Mouse (Mus musculus) liver, embryonic 16.5 days (tissue): ENCODE results near the gene Prps2. TPM values are rescaled to one million over a fixed set of nuclear protein-coding genes. Genes with fewer than 3 reads are reported as not detected.

Experiments
- ATAC-seq: fragments of 200-750 bp; cut with Nextera tagmentation; 2 replicates; pipeline ENCODE4 v1.8.0; 2017; ENCODE audit warnings: low read depth, mild to moderate bottlenecking, moderate number of reproducible peaks, moderate library complexity
- H3K27ac ChIP-seq: fragments of 300-500 bp; sonication (generic); 2 replicates; pipeline ENCODE4 v1.5.1; 2014; ENCODE audit warnings: mild to moderate bottlenecking, low read length
- H3K27me3 ChIP-seq: fragments of 300-500 bp; sonication (generic); 2 replicates; pipeline ENCODE4 v1.6.1; 2014; ENCODE audit warnings: low read depth, low read length, mixed read lengths; ENCODE audit not compliant: control insufficient read depth, insufficient read depth
- H3K36me3 ChIP-seq: fragments of 300-500 bp; sonication (generic); 2 replicates; pipeline ENCODE4 v1.6.1; 2014; ENCODE audit warnings: mild to moderate bottlenecking; ENCODE audit not compliant: control insufficient read depth, insufficient read depth
- H3K4me1 ChIP-seq: fragments of 300-500 bp; sonication (generic); 2 replicates; pipeline ENCODE4 v1.6.1; 2014; ENCODE audit warnings: low read depth, low read length, mixed read lengths; ENCODE audit not compliant: control insufficient read depth
- H3K4me2 ChIP-seq: fragments of 300-500 bp; sonication (generic); 2 replicates; pipeline ENCODE4 v1.6.1; 2014; ENCODE audit warnings: low read depth, low read length, mixed read lengths
- H3K4me3 ChIP-seq: fragments of 300-500 bp; sonication (generic); 2 replicates; pipeline ENCODE4 v1.5.1; 2014; ENCODE audit warnings: low read depth, mild to moderate bottlenecking, low read length
- H3K9ac ChIP-seq: fragments of 300-500 bp; sonication (generic); 2 replicates; pipeline ENCODE4 v1.6.1; 2014; ENCODE audit warnings: low read depth, low read length
- H3K9me3 ChIP-seq: fragments of 300-500 bp; sonication (generic); replicated peaks from 2 replicates; pipeline ENCODE4 v1.6.1; 2016; ENCODE audit warnings: low read length; ENCODE audit not compliant: control insufficient read depth
- WGBS: fragments of 180-500 bp; shearing (Covaris S2); extraction: QIAGEN DNeasy Blood & Tissue Kit; methylation state at CpG from one replicate; pipeline ENCODE4 v1.1.7; 2014; ENCODE audit not compliant: insufficient replicate concordance; 5-methylcytosine and 5-hydroxymethylcytosine counted together
- polyA plus RNA-seq: library from polyadenylated mRNA; unstranded; fragments of >200 nt; fragmentation: Nextera tagmentation; extraction: Ambion mirVana; gene quantifications from 2 replicates; pipeline ENCODE4 v1.2.1, GENCODE M21; 2015

The Prps2 gene
- polyA plus RNA-seq, 1 experiment from 2014 or later = 6.1 TPM

- Histone ChIP-seq H3K9ac (no peak overlapping the region), H3K4me2 (no peak overlapping the region), H3K36me3 (no peaks in the 10 kb centered on the region), H3K27ac (no peak overlapping the region), H3K4me1 (no peaks in the 10 kb centered on the region), H3K4me3 (no peak overlapping the region), H3K27me3 (no peaks in the 10 kb centered on the region), H3K9me3 (no peaks in the 10 kb centered on the region)
- 10% methylated on average over 1 of the region's 1 CpGs for WGBS
- 0 out of 2 replicates have a peak, but pooled peaks have one; percentile 9 for ATAC-seq
Measured at GRCm38 (mm10) chrX:167332607-167333006, 49.9 kb downstream of the Prps2 start.

GRCm38 (mm10) chrX:167330993-167331392 lies 51.6 kb downstream of the Prps2 start:
- H3K27ac ChIP-seq = no peak overlapping the region
- H3K4me2 ChIP-seq = no peak overlapping the region
- no peaks in the 10 kb centered on the region for H3K4me1 ChIP-seq
- no peak overlapping the region for H3K9ac ChIP-seq
- no peak for ATAC-seq
- H3K9me3 ChIP-seq = no peaks in the 10 kb centered on the region
- H3K27me3 ChIP-seq = no peaks in the 10 kb centered on the region
- 37% methylated on average over 4 of the region's 4 CpGs for WGBS
- no peaks in the 10 kb centered on the region for H3K36me3 ChIP-seq
- H3K4me3 ChIP-seq = no peak overlapping the region

GRCm38 (mm10) chrX:167330399-167330798 lies 52.1 kb downstream of the Prps2 start, which contains the start of gene Tlr7:
TSS of gene Tlr7 (minus strand) at chrX:167330558.
- Histone ChIP-seq H3K36me3 (no peaks in the 10 kb centered on the region), H3K9ac (no peak within 1 kb of the TSS), H3K9me3 (no peaks in the 10 kb centered on the region), H3K4me3 (no peak within 1 kb of the TSS), H3K4me1 (no peaks in the 10 kb centered on the region), H3K27me3 (no peaks in the 10 kb centered on the region), H3K4me2 (0 out of 2 replicates have a peak within 1 kb of the TSS, but pooled peaks have one; percentile 9), H3K27ac (no peak within 1 kb of the TSS)
- ATAC-seq = no peak
- WGBS = 46% methylated on average over 6 of the region's 6 CpGs

- no peaks in the 10 kb centered on the region for H3K9me3 ChIP-seq
- H3K9ac ChIP-seq = no peak overlapping the region
- H3K4me2 ChIP-seq = 0 out of 2 replicates have a peak overlapping the region, but pooled peaks have one; percentile 9
- no peak for ATAC-seq
- no peak overlapping the region for H3K4me3 ChIP-seq
- WGBS = 66% methylated on average over 1 of the region's 1 CpGs
- H3K36me3 ChIP-seq = no peaks in the 10 kb centered on the region
- no peaks in the 10 kb centered on the region for H3K27me3 ChIP-seq
- H3K27ac ChIP-seq = no peak overlapping the region
- H3K4me1 ChIP-seq = no peaks in the 10 kb centered on the region
Measured at GRCm38 (mm10) chrX:167329620-167330019, 52.9 kb downstream of the Prps2 start.

GRCm38 (mm10) chrX:167329098-167329497 lies 53.5 kb downstream of the Prps2 start:
- H3K9ac ChIP-seq = no peak overlapping the region
- H3K4me1 ChIP-seq = no peaks in the 10 kb centered on the region
- no peak overlapping the region for H3K4me2 ChIP-seq
- H3K4me3 ChIP-seq = no peak overlapping the region
- H3K27me3 ChIP-seq = no peaks in the 10 kb centered on the region
- no peak for ATAC-seq
- no peaks in the 10 kb centered on the region for H3K36me3 ChIP-seq
- 53% methylated on average over 1 of the region's 1 CpGs for whole genome bisulfite sequencing
- H3K27ac ChIP-seq = no peak overlapping the region
- no peaks in the 10 kb centered on the region for H3K9me3 ChIP-seq

- ATAC-seq = no peak
- H3K9ac ChIP-seq = no peak overlapping the region
- no peaks in the 10 kb centered on the region for H3K36me3 ChIP-seq
- H3K4me2 ChIP-seq = no peak overlapping the region
- no peak overlapping the region for H3K4me3 ChIP-seq
- WGBS = 44% methylated on average over 3 of the region's 3 CpGs
- no peaks in the 10 kb centered on the region for H3K27me3 ChIP-seq
- no peaks in the 10 kb centered on the region for H3K9me3 ChIP-seq
- no peaks in the 10 kb centered on the region for H3K4me1 ChIP-seq
- no peak overlapping the region for H3K27ac ChIP-seq
Measured at GRCm38 (mm10) chrX:167328519-167328918, 54.0 kb downstream of the Prps2 start.

- H3K27ac ChIP-seq = no peak overlapping the region
- H3K4me2 ChIP-seq = no peak overlapping the region
- ATAC-seq = no peak
- H3K36me3 ChIP-seq = no peaks in the 10 kb centered on the region
- H3K9ac ChIP-seq = no peak overlapping the region
- WGBS = 46% methylated on average over 1 of the region's 1 CpGs
- no peak overlapping the region for H3K4me3 ChIP-seq
- H3K4me1 ChIP-seq = no peaks in the 10 kb centered on the region
- H3K9me3 ChIP-seq = no peaks in the 10 kb centered on the region
- no peaks in the 10 kb centered on the region; the same call in 1 of the 2 replicates for H3K27me3 ChIP-seq
Measured at GRCm38 (mm10) chrX:167323742-167324141, 58.8 kb downstream of the Prps2 start.

GRCm38 (mm10) chrX:167321233-167321806 lies 61.2 kb downstream of the Prps2 start:
- Histone ChIP-seq H3K4me3 (no peak overlapping the region), H3K9ac (no peak overlapping the region), H3K27ac (no peak overlapping the region), H3K27me3 (no peaks in the 10 kb centered on the region; the same call in 1 of the 2 replicates), H3K4me1 (no peaks in the 10 kb centered on the region), H3K9me3 (no peaks in the 10 kb centered on the region), H3K36me3 (no peaks in the 10 kb centered on the region), H3K4me2 (no peak overlapping the region)
- no peak for ATAC-seq
- 42% methylated on average over 4 of the region's 4 CpGs for WGBS

- WGBS = 26% methylated on average over 4 of the region's 4 CpGs
- H3K4me3 ChIP-seq = no peak overlapping the region
- H3K9me3 ChIP-seq = no peaks in the 10 kb centered on the region
- H3K36me3 ChIP-seq = no peaks in the 10 kb centered on the region
- no peaks in the 10 kb centered on the region for H3K4me1 ChIP-seq
- H3K27ac ChIP-seq = no peak overlapping the region
- ATAC-seq = no peak
- no peak overlapping the region for H3K4me2 ChIP-seq
- H3K27me3 ChIP-seq = no peaks in the 10 kb centered on the region; the same call in 1 of the 2 replicates
- H3K9ac ChIP-seq = no peak overlapping the region
Measured at GRCm38 (mm10) chrX:167318819-167319396, 63.6 kb downstream of the Prps2 start.
